In the genomic region with DNA sequence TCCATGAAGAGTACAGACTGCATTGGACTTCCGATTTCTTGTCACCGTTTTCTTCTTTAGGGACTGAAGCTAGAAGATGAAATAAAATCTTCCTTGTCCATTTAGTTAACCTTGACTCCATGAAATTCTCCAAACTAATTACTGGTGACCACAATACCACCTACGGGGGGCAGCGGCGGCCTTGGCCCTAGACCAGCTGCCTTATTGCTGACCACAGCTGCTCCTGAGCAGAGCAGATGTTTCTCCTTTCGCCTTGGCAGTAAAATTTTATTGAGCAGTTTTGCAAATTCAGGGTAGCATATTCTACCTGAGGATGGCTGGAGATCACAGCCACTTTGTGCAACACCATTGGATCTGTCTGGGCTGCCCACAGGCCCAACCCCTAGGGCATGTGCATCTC, we compare ENCODE assay signal across 24 mouse cellular contexts.
"Had no signal": no experiment of that assay in that cellular context is flagged by ENCODE, and none has a peak within 500 bp of the region (broad histone marks: within the 10 kb centered on the region; RNA-seq: fewer than 3 reads in every experiment).

No protein-coding gene starts in this region.

- H3K9ac ChIP-seq: intestine, embryonic 15.5 days; kidney, embryonic 15.5 days; limb, embryonic 13.5 days; liver, embryonic 12.5 days; liver, embryonic 15.5 days; midbrain, embryonic 13.5 days; neural tube, embryonic 12.5 days; neural tube, embryonic 15.5 days had no signal

- H3K36me3 ChIP-seq: intestine, embryonic 15.5 days; kidney, embryonic 15.5 days; limb, embryonic 13.5 days; liver, embryonic 12.5 days; liver, embryonic 15.5 days; midbrain, embryonic 13.5 days; neural tube, embryonic 12.5 days; neural tube, embryonic 15.5 days had no signal

- H3K4me3 ChIP-seq: intestine, embryonic 15.5 days; kidney, embryonic 15.5 days; layer of hippocampus, adult 2 months; limb, embryonic 13.5 days; liver, embryonic 12.5 days; liver, embryonic 15.5 days; midbrain, embryonic 13.5 days; neural tube, embryonic 12.5 days; neural tube, embryonic 15.5 days had no signal

- H3K9me3 ChIP-seq: intestine, embryonic 15.5 days; kidney, embryonic 15.5 days; limb, embryonic 13.5 days; liver, embryonic 12.5 days; liver, embryonic 15.5 days; midbrain, embryonic 13.5 days; neural tube, embryonic 12.5 days; neural tube, embryonic 15.5 days had no signal

- ATAC-seq: intestine, embryonic 15.5 days; liver, embryonic 12.5 days; midbrain, embryonic 13.5 days; midbrain, embryonic 16.5 days had no signal

- DNase-seq: kidney, adult 11 months; kidney, adult 8-10 months; kidney, postnatal 10 days; kidney, postnatal 4 days; layer of hippocampus, adult 9-11 months; liver; right cerebral cortex, adult 18-20 months; right cerebral cortex, postnatal 14 days; right cerebral cortex, postnatal 4 days; thymus, adult 2 months; thymus, postnatal 14 days; thymus, postnatal 4 days had no signal

- H3K27me3 ChIP-seq: neural tube, embryonic 12.5 days; neural tube, embryonic 15.5 days had no signal

- H3K27ac ChIP-seq: intestine, embryonic 15.5 days; kidney, embryonic 15.5 days; layer of hippocampus, adult 2 months; limb, embryonic 13.5 days; liver, embryonic 12.5 days; liver, embryonic 15.5 days; macrophage; midbrain, embryonic 13.5 days; neural tube, embryonic 12.5 days; neural tube, embryonic 15.5 days; stomach, postnatal 0 days had no signal

- H3K4me2 ChIP-seq: intestine, embryonic 15.5 days; kidney, embryonic 15.5 days; limb, embryonic 13.5 days; liver, embryonic 12.5 days; liver, embryonic 15.5 days; midbrain, embryonic 13.5 days; neural tube, embryonic 12.5 days; neural tube, embryonic 15.5 days had no signal
